Mouse (Mus musculus) erythroblast, embryonic 14.5 days (primary cell): Measurements from ENCODE around the gene Xxylt1.

Experiments used
- GATA1 ChIP-seq: IDR thresholded peaks from 2 replicates; pipeline ENCODE4 v1.6.1; 2012; ENCODE audit warnings: low read length, inconsistent platforms, mixed read lengths
- TAL1 ChIP-seq: IDR thresholded peaks from 3 replicates; pipeline ENCODE4 v1.6.1; 2012; ENCODE audit warnings: low read length, inconsistent platforms, mixed read lengths

- TF ChIP-seq GATA1 (no peak), TAL1 (no peak)
Measured at GRCm38 (mm10) chr16:30966684-30967083, 114.5 kb downstream of the Xxylt1 start.
